Mouse (Mus musculus) stomach, embryonic 14.5 days (tissue): ENCODE results near the gene Nckap5l. TPM values are rescaled to one million over a fixed set of nuclear protein-coding genes. Genes with fewer than 3 reads are reported as not detected.

Experiments
- ATAC-seq: fragments of 200-750 bp; cut with Nextera tagmentation; 2 replicates; pipeline ENCODE4 v1.8.0; 2017; ENCODE audit warnings: low read depth, moderate TSS enrichment; ENCODE audit not compliant: insufficient number of reproducible peaks, insufficient read depth, low FRiP score
- H3K27ac ChIP-seq: fragments of 300-500 bp; sonication (generic); 2 replicates; pipeline ENCODE4 v1.5.1; 2014; ENCODE audit warnings: mild to moderate bottlenecking, low read length, moderate library complexity, mixed read lengths
- H3K27me3 ChIP-seq: fragments of 300-500 bp; sonication (generic); 2 replicates; pipeline ENCODE4 v1.6.1; 2014; ENCODE audit warnings: low read length, control low read depth, mixed read lengths; ENCODE audit not compliant: control insufficient read depth, insufficient read depth
- H3K36me3 ChIP-seq: fragments of 300-500 bp; sonication (generic); 2 replicates; pipeline ENCODE4 v1.6.1; 2014; ENCODE audit warnings: mild to moderate bottlenecking, control low read depth, low read length, moderate library complexity, mixed read lengths; ENCODE audit not compliant: control insufficient read depth, insufficient read depth
- H3K4me1 ChIP-seq: fragments of 300-500 bp; sonication (generic); 2 replicates; pipeline ENCODE4 v1.6.1; 2014; ENCODE audit warnings: low read length, control low read depth, mixed read lengths; ENCODE audit not compliant: control insufficient read depth, insufficient read depth
- H3K4me2 ChIP-seq: fragments of 300-500 bp; sonication (generic); replicated peaks from 2 replicates; pipeline ENCODE4 v1.6.1; 2014; ENCODE audit warnings: low read depth, low read length, control low read depth
- H3K4me3 ChIP-seq: fragments of 300-500 bp; sonication (generic); 2 replicates; pipeline ENCODE4 v1.5.1; 2014; ENCODE audit warnings: low read depth, low read length, control low read depth
- H3K9ac ChIP-seq: fragments of 300-500 bp; sonication (generic); replicated peaks from 2 replicates; pipeline ENCODE4 v1.6.1; 2014; ENCODE audit warnings: low read depth, mild to moderate bottlenecking, control low read depth, low read length, moderate library complexity, mixed read lengths
- H3K9me3 ChIP-seq: fragments of 300-500 bp; sonication (generic); 2 replicates; pipeline ENCODE4 v1.6.1; 2016; ENCODE audit warnings: low read depth, low read length, control low read depth; ENCODE audit not compliant: control insufficient read depth
- WGBS: fragments of 180-500 bp; shearing (Covaris S2); extraction: QIAGEN DNeasy Blood & Tissue Kit; methylation state at CpG from one replicate; pipeline ENCODE4 v1.1.7; 2014; 5-methylcytosine and 5-hydroxymethylcytosine counted together
- polyA plus RNA-seq: library from polyadenylated mRNA; unstranded; fragments of >200 nt; fragmentation: Nextera tagmentation; extraction: Ambion mirVana; gene quantifications from 2 replicates; pipeline ENCODE4 v1.2.1, GENCODE M21; 2014

Gene Nckap5l
- polyA plus RNA-seq, 1 experiment from 2014 or later, result 8.9 TPM

GRCm38 (mm10) chr15:99498781-99499180 is 41.2 kb upstream of the Nckap5l start:
- H3K4me2 ChIP-seq, result no peak overlapping the region
- no peaks in the 10 kb centered on the region for H3K27me3 ChIP-seq
- H3K9ac ChIP-seq, result no peak overlapping the region
- H3K36me3 ChIP-seq, result no peaks in the 10 kb centered on the region
- WGBS, result 54% methylated on average over 4 of the region's 4 CpGs
- ATAC-seq, result 0 out of 2 replicates have a peak, but pooled peaks have one; percentile 48
- no peak overlapping the region for H3K4me3 ChIP-seq
- no peaks in the 10 kb centered on the region for H3K9me3 ChIP-seq
- no peak overlapping the region for H3K27ac ChIP-seq
- peaks cover 16% of the 10 kb centered on the region for H3K4me1 ChIP-seq

- Histone ChIP-seq H3K9ac (no peak overlapping the region), H3K27me3 (no peaks in the 10 kb centered on the region), H3K4me3 (no peak overlapping the region), H3K9me3 (no peaks in the 10 kb centered on the region), H3K4me2 (no peak overlapping the region), H3K27ac (no peak overlapping the region), H3K36me3 (no peaks in the 10 kb centered on the region), H3K4me1 (peaks cover 16% of the 10 kb centered on the region)
- WGBS, result 83% methylated on average over 4 of the region's 4 CpGs
- no peak for ATAC-seq
These were observed 40.8 kb upstream of the Nckap5l start for GRCm38 (mm10) chr15:99498356-99498755.

GRCm38 (mm10) chr15:99497527-99498242 is 40.1 kb upstream of the Nckap5l start:
- no peak overlapping the region for H3K4me3 ChIP-seq
- no peaks in the 10 kb centered on the region for H3K36me3 ChIP-seq
- no peaks in the 10 kb centered on the region for H3K9me3 ChIP-seq
- peaks cover 16% of the 10 kb centered on the region for H3K4me1 ChIP-seq
- no peak overlapping the region for H3K9ac ChIP-seq
- H3K27me3 ChIP-seq, result no peaks in the 10 kb centered on the region
- H3K27ac ChIP-seq, result no peak overlapping the region
- 46% methylated on average over 12 of the region's 12 CpGs for WGBS
- H3K4me2 ChIP-seq, result no peak overlapping the region
- ATAC-seq, result no peak

- no peak overlapping the region for H3K4me2 ChIP-seq
- H3K27ac ChIP-seq, result no peak overlapping the region
- H3K27me3 ChIP-seq, result no peaks in the 10 kb centered on the region
- no peak overlapping the region for H3K9ac ChIP-seq
- H3K9me3 ChIP-seq, result no peaks in the 10 kb centered on the region
- peaks cover 10% of the 10 kb centered on the region; the same call in 1 of the 2 replicates for H3K4me1 ChIP-seq
- ATAC-seq, result no peak; the same call in 1 of the 2 replicates
- no peaks in the 10 kb centered on the region for H3K36me3 ChIP-seq
- WGBS, result 9% methylated on average over 4 of the region's 4 CpGs
- H3K4me3 ChIP-seq, result no peak overlapping the region
These were observed 39.5 kb upstream of the Nckap5l start for GRCm38 (mm10) chr15:99497061-99497460.

GRCm38 (mm10) chr15:99484745-99485144 is 27.2 kb upstream of the Nckap5l start:
- no peaks in the 10 kb centered on the region for H3K27me3 ChIP-seq
- no peak overlapping the region for H3K4me3 ChIP-seq
- no peak for ATAC-seq
- H3K9ac ChIP-seq, result no peak overlapping the region
- 69% methylated on average over 6 of the region's 6 CpGs for WGBS
- H3K4me1 ChIP-seq, result no peaks in the 10 kb centered on the region
- no peak overlapping the region for H3K4me2 ChIP-seq
- no peaks in the 10 kb centered on the region for H3K9me3 ChIP-seq
- no peak overlapping the region for H3K27ac ChIP-seq
- no peaks in the 10 kb centered on the region for H3K36me3 ChIP-seq

- no peaks in the 10 kb centered on the region for H3K27me3 ChIP-seq
- ATAC-seq, result no peak
These were observed 18.3 kb upstream of the Nckap5l start for GRCm38 (mm10) chr15:99475814-99476213.

GRCm38 (mm10) chr15:99474576-99474926 is 17.0 kb upstream of the Nckap5l start, which contains the start of gene Bcdin3d:
Bcdin3d (minus strand) TSS chr15:99474730.
- peak; percentile 83 for ATAC-seq
- Histone ChIP-seq H3K4me3 (peak within 1 kb of the TSS; percentile 72), H3K36me3 (no peaks in the 10 kb centered on the region), H3K9me3 (no peaks in the 10 kb centered on the region), H3K27me3 (no peaks in the 10 kb centered on the region), H3K4me2 (peak within 1 kb of the TSS; percentile 83), H3K4me1 (peaks cover 5% of the 10 kb centered on the region; the same call in 1 of the 2 replicates), H3K9ac (peak within 1 kb of the TSS; percentile 76), H3K27ac (peak within 1 kb of the TSS; percentile 94)
- WGBS, result 1% methylated on average over 26 of the region's 26 CpGs

More at GRCm38 (mm10) chr15:99475814-99476213, 18.3 kb upstream of the Nckap5l start:
- no peak overlapping the region for H3K4me3 ChIP-seq
- no peak overlapping the region for H3K4me2 ChIP-seq
- no peaks in the 10 kb centered on the region for H3K9me3 ChIP-seq
- H3K27ac ChIP-seq, result no peak overlapping the region
- H3K4me1 ChIP-seq, result peaks cover 5% of the 10 kb centered on the region; the same call in 1 of the 2 replicates
- 79% methylated on average over 1 of the region's 1 CpGs for WGBS
- no peaks in the 10 kb centered on the region for H3K36me3 ChIP-seq
- H3K9ac ChIP-seq, result no peak overlapping the region

- Histone ChIP-seq H3K9ac (peak overlapping the region; percentile 76), H3K36me3 (no peaks in the 10 kb centered on the region), H3K27ac (peak overlapping the region; percentile 94), H3K4me3 (peak overlapping the region; percentile 72), H3K4me1 (peaks cover 5% of the 10 kb centered on the region; the same call in 1 of the 2 replicates), H3K9me3 (no peaks in the 10 kb centered on the region), H3K4me2 (peak overlapping the region; percentile 83), H3K27me3 (no peaks in the 10 kb centered on the region)
- WGBS, result 4% methylated on average over 38 of the region's 38 CpGs
- peak; percentile 71 for ATAC-seq
These were observed 16.4 kb upstream of the Nckap5l start for GRCm38 (mm10) chr15:99473801-99474575.
